Mouse (Mus musculus) CH12F3 (cell line): Measurements from ENCODE around the gene Noxred1.
"Not testable (repeated sequence)": the region's sequence is repeated elsewhere in the genome, so short reads cannot be mapped to it uniquely, and the experiment has no call there.

Experiments used
- in situ Hi-C: fragments of 300-500 bp; cut with MboI; formaldehyde crosslinking; loops from 2 replicates; pipeline ENCODE4 v1.14.3; 2020; ENCODE audit warnings: low sequenced_read_pairs

The Noxred1 gene

DNA sequence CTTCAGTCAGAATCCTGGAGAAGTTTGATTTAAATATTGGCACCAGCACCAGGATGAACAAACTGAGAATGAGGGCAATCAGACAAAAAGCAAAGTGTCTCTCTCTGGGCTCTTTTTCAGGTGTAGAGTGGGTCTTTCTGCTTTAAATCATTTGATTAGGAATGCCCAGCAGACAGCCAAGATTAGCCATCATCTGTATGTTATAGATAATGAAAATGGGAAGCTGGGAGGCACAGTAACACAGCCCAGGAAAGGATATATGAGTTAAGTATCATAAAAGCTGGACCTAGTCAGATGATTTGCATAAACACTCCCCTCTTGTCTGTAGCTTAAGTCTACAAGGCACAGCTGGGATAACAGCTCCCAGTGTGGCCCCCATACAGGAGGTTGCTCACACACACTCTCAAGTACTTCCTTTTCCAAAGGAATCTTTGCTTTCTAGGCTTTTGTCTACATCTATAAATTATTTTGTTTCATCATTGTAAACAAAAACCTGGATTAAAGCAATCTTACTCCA lies 8.1 kb downstream of the Noxred1 start:
- in situ Hi-C loops = no loop called here

- in situ Hi-C loops = no loop called here
Measured at GRCm38 (mm10) chr12:87229633-87230032, 8.9 kb downstream of the Noxred1 start.

- in situ Hi-C loops = no loop called here
Measured at GRCm38 (mm10) chr12:87226801-87227200, 11.7 kb downstream of the Noxred1 start.

- in situ Hi-C loops = no loop called here
Measured at GRCm38 (mm10) chr12:87224950-87225349, 13.6 kb downstream of the Noxred1 start.

DNA sequence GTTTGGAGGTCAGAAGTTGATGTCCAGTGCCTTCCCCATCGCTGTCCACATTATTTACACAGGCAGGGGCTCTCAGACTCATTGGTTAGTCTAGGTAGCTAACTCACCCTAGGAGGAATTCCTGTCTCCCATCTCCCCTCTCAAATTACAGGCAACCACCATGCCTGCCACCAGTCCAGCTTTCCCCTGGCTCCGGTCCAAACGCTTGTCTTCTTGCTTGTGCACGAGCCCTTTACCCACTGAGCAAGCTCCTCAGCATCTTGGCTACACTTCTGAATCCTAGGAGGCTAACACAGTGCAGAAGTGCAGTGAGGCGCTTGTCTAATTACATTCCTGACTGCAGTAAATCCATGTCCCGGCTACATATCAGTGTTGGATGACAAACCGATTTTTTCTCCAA lies 19.2 kb downstream of the Noxred1 start:
- in situ Hi-C loops = no loop called here

- in situ Hi-C loops = no loop called here
Measured at GRCm38 (mm10) chr12:87217596-87217995, 20.9 kb downstream of the Noxred1 start.

DNA sequence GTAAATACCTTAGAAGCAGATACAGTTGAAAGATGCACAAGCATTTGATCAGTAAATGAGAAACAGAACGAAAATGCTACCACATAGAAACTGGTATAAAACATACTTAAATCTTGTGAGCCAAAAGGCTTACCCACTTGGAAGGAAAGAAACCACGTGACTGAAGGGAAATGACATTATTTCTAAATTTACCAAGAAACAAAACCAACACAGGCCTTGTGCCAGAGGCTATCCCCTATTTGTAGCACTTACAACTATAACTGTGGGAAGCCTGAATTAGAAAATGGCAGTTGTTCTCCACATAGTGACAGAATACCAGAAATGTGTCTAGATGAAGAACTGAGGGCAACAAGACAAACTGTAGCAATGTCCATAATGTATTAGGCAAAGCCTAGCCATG lies 22.5 kb downstream of the Noxred1 start:
- in situ Hi-C loops = no loop called here

DNA sequence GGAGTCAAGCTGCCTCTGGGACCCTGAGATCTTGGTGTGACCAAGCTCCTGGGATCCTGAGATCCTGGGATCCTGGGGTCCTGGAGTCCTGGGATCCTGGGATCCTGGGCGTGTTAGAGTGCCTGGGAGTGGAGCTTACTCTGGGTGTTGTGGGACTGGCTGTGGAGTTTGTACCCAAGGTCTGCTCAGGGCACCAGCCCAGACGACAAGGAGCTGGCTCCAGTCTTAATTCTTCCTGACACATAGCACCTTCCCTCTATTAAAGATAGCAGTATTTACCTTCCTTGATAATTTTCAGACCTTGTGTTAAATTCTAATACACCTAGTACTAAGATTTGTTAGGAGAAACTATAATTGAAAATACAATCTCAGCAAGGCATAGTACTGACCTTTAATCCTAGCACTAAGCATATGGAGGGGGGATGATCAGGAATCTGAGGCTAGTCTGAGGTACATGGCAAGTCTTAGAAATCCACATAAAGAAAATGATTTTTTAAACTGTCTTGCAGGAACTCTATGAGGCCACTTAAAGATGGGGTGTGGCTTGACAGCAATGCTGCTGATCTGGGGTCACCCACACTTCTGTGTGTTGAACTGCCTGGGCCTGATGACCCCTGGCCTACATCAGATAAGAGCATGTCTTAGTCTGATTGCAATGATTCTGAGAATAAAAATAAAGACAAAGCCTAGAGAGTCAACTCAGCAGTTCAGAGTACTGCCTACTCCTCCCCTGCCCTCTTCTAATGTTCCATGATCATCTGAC lies 25.5 kb downstream of the Noxred1 start:
- in situ Hi-C loops = no loop called here

GRCm38 (mm10) chr12:87205789-87206188 lies 32.7 kb downstream of the Noxred1 start:
- in situ Hi-C loops = not testable (repeated sequence)

GRCm38 (mm10) chr12:87201694-87202093 lies 36.8 kb downstream of the Noxred1 start:
- in situ Hi-C loops = no loop called here

DNA sequence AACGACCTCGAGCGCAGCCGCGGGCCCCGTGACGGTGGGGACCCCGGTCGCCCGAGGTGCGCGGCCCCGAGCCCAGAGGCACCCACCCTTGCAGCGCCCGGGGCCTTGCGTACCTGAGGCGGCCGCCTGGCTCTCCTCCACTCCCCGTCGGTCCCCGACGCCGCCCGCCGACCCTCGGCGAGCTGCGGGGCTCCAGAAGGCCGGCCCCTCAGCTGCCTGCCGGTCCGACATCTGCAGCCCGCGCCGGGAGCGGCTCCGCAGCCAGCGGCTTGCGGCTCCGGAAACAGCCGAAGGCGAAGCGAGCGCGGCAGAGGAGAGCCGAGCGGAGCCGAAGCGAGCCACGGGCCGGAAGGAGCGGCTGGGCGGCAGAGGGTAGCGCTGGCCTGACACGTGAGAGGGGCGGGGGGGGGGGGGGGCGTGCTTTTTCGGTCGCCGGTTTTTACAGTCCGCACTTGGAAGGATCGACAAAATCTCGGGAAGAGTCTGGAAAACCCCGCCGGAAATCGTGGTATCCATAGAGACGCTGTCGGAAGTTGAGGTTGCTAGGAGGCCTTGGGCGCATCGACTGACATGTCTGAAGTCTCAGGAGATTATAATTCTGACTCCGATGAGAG lies 38.5 kb downstream of the Noxred1 start, which contains the start of gene Tmed8:
Gene Tmed8, minus strand, starts transcription at position 482 of the 614 bp plus-strand sequence.
- in situ Hi-C loops = no loop called here

DNA sequence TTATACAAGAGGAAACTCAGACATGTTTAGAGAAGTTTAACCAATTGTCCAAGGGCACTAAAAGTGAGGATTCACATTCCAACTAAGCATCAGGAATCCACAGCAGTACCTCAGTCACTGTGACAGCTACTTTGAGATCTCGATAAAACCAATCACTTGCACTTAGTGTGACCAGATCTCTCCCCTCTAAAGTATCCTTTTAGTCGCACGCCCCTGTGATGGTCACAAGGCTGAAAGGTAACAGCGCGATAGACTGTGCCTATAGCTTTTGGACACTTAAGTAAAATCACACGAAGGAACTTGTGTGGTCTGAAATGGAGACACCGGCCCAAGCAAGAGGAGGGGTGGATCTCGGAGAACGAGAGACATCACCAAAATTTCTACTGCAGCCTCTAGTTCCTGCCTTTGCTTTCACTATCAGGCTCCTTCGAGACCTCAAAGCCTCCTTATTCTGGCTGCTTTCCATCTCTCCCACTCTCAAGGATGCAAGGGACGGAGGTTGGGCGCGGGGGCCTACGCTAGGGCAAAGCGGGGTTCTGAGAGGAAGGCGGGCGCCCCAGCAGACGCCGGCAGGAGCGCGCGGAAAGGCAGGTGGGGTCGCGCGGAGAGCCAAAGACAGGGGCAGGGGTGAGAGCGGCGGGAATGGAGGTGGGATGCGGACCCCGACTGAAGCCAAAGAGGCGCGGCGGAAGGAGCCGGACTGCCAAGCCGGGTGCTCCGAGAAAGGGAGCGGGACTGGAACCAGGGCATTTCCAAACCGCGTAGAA lies 39.1 kb downstream of the Noxred1 start, which contains the start of gene Samd15:
Gene Samd15, plus strand, starts transcription at position 518 of the 767 bp plus-strand sequence.
- in situ Hi-C loops = no loop called here

- in situ Hi-C loops = no loop called here
Measured at GRCm38 (mm10) chr12:87198792-87199191, 39.7 kb downstream of the Noxred1 start.

DNA sequence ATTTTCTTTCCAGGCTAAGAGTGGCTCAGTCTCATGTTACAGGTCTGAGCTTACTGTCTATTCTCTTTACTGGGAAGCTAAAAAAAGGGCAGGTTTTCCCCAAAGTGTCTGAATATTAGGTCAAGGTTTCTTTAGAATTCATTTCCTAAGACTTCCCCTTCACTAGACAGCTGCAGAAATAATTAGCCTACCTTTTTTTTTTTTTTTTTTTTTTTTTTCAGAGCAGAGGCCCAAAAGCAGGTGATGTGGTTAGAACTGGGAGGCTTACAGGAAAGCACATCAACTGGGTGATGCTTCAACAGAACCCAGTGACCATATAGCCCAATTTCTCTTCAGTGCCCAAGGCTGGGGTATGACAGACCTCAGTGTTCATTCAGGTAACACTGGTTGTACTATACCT lies 42.2 kb downstream of the Noxred1 start:
- in situ Hi-C loops = no loop called here

GRCm38 (mm10) chr12:87195069-87195468 lies 43.5 kb downstream of the Noxred1 start:
- in situ Hi-C loops = no loop called here

DNA sequence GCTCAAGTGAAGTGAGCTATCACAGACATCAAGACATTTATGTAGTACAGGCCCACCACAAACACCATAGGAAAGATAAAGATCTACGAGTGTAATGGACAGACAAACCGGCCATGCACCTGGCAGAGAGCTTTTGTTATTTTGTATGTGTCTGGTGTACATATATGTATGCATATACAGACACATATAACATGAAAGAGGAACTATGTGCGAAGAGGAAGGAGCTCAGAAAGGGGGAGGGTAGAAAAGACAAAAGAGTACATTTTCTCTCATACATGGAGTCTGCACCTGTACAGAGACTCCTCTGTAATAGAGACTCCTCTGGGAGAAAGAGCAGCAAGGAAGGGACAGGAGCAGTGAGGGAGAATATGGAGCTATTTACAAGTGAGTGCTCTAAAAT lies 45.5 kb downstream of the Noxred1 start:
- in situ Hi-C loops = no loop called here

- in situ Hi-C loops = no loop called here
Measured at GRCm38 (mm10) chr12:87177631-87178030, 60.9 kb downstream of the Noxred1 start.

GRCm38 (mm10) chr12:87175194-87175946 lies 63.2 kb downstream of the Noxred1 start:
- in situ Hi-C loops = no loop called here
